Mouse (Mus musculus) cerebellum, adult 11-12 months (tissue): ENCODE results near the gene Gm20388.

Experiments
- DNase-seq: peaks from one replicate; pipeline ENCODE4 v3.0.0; 2022

Gm20388 gene

DNA sequence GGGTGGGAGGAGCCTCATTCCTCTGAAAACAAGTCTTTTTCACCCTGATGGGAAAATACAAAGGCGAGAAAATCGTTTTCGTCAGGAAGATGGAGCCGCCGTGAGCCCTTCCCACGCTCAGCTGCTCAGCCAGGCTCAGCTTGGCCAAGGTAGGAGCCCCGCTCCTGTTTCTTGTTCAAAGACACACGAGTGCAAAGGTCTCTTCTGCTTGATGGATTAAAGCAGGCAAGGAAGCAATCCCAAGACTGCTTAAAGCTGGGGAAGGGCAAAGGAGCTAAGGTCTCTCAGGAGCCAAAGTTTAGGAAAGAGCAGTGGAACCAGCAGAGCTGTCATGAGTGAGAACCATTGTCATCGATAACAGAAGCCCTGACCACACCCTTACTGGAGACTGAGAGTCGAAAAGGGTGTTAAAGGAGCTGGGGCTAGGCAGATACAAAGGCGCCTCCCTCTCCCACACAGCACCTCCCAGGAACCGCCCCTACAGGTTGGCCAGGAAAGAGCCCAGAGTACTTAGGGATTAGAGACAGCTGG lies 3809.9 kb downstream of the Gm20388 start:
- no peak for DNase-seq

DNA sequence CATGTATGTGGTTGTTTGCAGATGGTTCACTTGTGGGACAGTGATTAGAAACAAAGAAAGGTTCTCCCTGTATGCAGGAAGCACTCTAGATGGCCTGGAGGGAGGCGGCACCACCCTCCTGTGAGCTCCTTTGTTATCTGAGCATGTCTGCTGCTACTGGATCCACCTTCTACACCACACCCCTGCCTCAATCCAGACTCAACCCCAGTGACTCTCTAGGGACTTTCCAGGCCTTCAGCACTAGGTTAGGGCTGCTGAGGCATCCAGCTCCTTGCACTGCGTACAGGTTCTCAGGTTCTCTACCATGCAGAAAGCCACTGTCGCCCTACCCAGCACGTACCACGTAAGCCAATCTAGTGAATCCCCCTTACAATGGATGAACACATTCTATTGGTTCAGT lies 3811.6 kb downstream of the Gm20388 start:
- no peak for DNase-seq

DNA sequence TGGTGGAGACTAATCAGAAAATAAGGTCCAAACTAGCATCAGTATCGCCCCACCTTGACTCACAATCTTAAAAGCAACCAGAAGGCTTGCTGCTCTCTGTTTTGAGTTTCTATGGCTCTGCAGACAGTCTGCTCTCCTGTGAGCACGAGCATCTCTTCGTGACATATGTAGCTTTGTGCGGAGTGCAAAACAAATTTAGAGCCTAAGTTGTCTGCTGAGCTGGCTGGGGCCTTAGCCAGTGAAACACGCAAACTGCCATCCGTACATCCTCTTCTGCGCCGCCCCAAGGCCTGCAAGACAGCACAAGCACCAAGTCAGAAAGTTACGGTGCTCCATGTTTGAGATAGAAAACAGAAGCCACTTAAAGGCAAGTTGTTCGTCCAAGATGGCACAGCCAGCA lies 3814.1 kb downstream of the Gm20388 start:
- no peak for DNase-seq

DNA sequence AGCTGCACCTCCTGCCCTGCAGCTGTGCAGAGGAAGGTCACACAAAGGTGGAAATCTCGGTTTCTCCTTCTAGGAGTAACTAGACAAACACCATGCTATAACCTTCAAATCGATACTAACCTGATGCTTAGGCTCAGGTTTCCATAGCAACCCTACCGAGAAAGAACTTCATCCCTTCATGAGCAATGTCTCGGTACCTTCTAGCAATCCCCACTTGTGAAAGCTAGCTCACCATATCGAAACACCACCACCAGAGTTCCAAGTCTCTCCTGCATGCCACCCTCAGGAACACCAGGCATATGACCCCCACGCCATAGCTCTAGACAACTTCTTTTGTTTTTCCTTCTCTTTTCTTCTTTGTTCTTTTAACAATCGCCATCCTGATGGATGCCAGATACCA lies 3814.6 kb downstream of the Gm20388 start:
- no peak for DNase-seq

DNA sequence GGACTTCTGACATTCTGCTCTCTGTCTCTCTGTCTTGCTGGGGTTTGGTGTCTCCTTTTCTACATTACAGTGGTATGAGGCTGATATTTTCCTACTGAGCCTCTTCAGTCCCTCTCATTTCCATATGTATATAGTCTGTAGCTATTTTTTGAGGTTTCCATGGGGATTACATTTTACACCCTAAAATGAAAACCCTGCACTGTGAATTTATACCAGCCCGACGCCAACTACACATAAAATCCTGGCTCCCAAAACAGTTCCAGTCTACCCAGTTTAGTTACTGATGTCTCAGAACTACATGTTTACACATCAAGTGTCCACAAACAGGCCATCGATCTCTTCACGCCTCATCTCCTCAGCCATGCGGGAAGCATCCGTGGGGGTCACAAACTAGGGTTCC lies 3816.1 kb downstream of the Gm20388 start:
- DNase-seq = no peak

DNA sequence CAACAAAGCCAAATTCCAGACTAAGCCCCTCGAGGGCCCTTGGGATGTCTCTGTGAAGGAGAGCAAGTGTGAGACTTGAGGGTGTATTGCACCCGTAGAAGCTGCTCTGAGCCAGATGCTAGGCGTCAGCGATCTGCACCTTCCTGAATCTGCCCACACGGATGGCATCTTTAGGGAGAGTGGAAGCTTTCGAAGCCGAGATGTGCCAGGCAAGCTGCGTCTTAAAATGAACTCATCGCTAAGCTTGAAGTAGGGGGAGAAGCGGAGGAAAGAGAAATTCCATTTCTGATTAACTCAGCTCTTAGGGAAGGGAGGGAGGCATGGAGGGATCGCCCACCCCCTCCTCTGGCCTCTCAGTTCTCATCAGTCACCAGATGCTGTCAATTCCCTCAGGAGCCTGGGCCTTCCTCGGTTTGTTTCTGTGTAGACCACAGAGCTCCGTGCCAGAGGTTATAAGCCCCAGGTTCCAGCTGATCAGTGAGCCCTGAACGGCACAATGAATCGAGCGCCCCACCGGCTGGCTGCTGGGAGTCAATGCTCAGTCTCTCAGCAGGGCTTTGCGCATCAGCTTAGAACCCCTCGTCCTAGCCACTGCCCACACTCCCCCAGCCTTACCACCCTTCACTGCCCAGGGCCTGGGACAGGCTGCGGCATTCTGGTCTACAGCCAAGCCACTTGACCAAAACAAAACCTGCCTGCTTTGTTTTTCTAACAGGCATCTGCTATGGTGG lies 3818.6 kb downstream of the Gm20388 start:
- peak; percentile 12 for DNase-seq

DNA sequence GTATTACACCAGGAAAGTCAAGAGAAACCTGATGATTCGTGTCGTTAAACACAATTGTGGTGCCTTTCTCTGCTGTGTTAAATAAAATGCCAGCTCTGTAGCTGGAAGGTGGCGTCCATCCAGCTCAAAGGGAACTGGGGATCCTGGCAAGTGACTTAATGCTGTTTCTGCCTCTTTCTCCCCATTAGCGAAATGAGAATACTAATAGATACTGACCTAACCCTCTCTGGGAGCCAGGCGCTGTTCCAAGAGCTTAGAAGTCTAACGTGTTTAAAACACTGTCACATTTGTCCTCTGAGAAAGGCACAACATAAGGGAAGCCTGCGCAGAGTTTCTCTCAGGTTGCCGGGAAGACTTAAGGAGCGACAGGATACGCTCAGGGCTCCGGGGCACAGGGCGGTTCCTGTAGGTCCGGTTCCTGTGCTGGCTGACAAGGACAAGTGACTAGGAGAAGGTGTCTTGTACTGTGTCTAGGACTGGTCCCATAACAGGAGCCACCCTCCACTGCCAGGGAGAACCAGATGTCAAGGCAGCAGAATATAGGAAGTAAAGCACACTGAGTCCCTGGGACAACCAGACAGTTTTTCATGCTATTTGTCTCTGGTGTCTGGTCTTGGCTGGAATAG lies 3819.3 kb downstream of the Gm20388 start:
- no peak for DNase-seq

DNA sequence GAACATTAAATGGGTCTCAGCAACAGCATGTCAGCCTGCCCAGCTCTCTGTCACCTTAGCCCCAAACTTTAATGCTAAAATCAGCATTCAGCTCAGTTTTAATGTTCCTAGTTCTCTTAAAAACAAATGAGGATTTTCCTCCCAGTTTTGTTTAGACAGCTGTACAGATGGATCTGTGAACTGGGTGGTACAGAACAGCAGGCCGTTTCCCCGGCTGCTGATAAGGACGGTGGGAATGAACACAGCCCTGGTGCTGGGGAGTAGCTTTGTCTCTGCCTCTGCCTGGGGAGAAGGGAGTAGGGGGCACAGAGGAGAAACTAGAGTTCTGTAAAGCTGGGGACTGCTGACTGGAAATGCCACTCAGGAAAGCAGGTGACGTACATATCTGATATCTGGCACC lies 3821.7 kb downstream of the Gm20388 start:
- no peak for DNase-seq

DNA sequence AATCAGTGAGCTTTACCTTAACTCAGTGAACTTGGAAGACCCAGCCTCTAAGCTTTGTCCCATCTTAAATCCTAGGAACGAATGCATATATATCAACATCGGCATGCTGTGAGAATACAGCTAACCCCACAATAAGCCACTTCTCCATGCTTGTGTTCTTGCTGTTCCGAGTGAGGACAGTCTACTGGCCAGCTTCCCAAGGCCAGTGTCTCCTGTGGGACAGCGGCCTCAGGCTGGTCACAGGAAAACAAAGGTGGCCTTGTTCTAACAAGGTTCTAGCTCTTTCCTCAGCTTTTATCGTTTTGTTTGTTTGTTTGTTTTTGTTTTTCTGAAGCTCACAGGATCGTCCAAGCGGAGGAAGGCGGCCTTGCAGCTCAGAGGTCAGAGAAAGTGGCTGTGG lies 3823.8 kb downstream of the Gm20388 start:
- no peak for DNase-seq

DNA sequence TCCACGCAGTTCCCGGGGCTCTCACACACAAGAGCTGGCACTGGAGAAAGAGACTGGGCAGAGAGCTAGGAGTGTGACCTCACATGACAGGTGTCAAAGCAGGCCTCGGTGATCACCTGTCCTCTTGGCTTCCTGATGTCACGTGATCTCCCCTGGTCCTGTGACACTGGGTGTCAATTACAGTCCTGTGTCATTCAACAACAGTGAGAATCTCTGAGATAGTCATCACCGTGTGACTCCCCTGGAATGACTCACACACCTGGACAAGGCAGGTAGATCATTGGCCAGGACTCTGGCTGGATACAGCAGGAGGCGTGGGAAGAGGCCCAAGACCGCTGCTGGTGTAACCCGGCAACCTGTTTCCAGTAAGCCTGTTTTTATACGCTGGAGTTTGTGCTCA lies 3826.3 kb downstream of the Gm20388 start:
- no peak for DNase-seq

DNA sequence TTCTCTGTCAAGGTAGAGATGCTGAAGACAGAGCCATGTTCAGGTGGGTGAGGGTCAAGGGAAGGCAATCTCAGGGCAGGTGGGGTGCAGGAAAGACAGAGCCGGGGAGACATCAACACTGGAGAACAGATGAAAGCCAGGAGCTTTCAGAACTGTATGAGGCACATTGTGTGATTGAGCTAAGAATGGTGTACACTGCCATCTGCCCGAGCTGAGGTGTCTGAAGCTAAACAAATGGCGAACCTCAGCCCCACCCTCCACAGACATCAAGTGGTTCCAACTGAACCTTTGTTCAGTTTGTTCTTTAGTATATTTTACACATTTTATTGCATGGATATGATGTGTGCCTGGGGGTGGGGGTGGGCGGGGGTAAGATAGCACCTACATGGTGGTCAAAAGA lies 3829.6 kb downstream of the Gm20388 start:
- DNase-seq = no peak

DNA sequence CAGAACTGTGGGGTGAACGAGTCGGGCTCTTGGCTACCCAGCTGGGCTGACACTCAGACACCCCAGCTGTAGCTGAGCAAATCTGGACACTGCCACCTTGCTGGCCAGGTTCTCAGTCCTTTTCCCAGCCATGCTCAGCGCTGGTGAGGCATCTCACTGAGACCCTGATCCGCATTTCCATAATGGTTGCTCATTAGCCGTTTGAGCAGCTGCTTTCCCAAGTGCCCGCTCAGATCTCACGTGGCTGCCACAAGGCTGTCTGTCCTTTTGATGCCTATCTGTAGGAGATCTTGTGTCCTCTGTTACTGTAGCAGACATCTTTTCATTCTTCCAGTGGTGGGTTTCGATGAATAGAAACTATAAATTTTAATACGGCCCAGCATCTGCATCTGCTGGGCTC lies 3830.6 kb downstream of the Gm20388 start:
- DNase-seq = no peak

DNA sequence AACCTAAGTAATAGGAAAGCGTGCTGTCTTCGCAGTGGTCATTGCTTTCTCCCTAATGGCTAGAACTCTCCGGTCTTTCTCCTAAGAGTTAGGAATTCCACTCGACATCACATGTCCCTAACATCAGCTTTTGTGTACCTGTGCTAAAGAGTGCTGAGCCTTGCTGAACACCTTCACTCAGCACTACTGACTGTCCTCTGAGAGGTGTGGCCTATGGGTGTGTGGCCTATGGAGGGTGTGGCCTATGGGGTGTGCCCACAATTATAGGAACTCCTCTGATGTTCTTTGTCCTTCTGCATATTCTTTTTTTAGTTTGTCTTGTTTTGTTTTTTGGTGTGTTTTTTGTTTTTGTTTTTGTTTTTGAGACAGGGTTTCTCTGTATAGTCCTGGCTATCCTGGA lies 3835.8 kb downstream of the Gm20388 start:
- no peak for DNase-seq

DNA sequence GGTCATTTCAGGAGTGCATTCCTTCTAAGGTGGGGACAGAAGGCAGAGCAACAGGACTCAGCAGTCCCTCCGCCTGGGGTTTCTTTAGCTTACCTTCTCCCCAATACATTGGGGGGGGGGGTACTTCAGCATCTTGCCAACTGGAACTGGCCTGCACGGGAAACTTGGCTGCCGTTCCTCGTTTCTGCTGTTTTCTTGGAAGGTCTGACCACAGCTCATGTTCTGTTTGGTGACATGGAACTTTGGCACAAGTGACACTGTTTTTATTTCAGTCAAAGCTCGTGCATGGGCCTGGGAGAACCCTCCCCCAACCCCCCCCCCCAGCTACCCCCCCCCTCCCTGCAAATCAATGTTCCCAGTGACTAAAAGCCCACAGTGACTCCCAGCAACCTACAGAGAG lies 3837.1 kb downstream of the Gm20388 start:
- DNase-seq = no peak

DNA sequence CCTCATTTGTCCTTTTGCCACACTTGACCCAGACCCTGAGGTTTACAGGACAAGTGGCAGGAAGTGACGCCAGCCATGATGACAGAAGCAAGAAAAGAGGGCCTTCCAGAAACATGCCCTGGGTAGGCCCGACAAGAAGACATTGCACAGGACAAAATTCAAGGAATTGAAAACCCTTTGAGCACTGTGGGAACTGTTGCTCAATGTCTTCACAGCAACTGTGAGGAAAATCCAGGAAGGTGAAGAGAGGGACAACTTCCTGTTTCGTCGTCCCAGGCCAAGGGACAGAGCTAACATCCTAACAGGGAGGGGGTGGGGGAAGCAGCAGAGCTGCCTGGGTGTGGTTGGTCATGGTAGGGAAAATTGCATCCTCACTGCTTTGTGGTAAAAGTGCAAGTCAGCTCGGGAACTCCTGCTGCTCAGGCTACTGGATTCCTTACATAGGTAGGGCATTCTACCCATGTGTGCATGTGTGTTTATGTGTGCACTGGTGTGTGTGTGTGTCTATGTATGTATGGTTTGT lies 3839.6 kb downstream of the Gm20388 start:
- no peak for DNase-seq

DNA sequence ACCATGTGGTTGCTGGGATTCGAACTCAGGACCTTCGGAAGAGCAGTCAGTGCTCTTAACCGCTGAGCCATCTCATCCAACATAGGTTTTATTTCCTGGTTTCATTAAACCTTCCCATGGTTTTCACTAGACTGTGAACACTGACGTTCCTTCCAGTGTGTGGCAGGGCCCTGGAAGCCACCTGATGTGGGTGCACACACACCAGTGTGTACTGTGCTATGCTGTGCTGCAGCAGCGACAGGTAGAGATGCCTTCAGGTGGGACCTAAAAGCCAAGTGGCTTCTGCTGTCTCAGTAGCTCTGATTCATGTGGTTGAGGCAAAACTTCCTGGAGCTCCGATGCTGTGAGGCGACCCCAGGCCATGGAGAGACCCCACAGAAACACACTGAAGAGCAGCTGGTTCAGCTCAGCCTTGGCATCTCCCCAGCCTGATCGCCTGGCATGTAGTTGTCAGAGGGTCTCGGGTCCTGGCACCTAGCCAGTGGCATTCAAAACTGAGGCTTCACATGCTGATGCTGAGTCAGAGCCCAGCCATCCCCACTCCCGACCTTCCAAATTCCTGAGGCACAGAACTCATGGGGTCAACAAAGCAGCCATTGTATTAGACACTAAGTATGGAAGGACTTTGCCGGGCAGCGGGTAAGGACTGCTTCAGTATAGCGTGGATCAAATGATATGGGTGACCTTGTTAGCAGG lies 3842.3 kb downstream of the Gm20388 start:
- DNase-seq = no peak

DNA sequence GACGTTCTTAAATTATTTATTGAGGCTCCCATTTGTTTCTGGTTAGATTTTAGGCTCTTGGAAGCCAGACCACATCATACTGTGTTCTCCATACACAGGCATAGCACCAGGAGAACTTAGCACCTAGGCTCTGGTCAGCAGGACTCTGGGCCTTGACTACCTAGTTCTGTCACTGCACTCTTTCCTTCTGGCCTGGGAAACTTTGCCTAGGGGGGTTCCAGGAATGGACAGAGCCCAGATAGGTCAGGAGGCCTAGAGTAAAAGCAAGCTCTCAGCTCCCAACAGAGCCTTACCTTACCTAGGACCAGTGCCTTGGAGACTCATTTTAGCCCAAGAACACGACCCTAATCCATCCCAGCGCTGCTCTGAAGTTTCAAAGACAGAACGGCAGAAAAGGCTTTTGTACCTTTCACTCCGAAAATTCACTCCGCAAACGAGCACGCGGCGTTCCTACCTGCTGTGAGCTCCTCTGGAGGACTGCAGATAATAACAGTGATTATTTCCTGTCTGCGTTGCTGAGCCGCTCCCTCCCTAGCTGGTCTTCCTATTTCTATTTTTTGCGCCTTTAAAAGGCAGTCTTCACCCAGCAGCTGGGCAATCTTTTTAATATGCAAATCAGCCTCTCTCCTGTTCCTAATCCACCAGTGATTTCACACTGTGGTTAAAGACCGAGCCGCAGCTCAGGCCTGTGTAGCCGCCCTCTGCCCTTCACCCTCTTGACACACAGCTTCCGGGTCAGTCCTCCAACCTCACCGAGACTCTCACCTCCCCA lies 3843.1 kb downstream of the Gm20388 start:
- DNase-seq = no peak

DNA sequence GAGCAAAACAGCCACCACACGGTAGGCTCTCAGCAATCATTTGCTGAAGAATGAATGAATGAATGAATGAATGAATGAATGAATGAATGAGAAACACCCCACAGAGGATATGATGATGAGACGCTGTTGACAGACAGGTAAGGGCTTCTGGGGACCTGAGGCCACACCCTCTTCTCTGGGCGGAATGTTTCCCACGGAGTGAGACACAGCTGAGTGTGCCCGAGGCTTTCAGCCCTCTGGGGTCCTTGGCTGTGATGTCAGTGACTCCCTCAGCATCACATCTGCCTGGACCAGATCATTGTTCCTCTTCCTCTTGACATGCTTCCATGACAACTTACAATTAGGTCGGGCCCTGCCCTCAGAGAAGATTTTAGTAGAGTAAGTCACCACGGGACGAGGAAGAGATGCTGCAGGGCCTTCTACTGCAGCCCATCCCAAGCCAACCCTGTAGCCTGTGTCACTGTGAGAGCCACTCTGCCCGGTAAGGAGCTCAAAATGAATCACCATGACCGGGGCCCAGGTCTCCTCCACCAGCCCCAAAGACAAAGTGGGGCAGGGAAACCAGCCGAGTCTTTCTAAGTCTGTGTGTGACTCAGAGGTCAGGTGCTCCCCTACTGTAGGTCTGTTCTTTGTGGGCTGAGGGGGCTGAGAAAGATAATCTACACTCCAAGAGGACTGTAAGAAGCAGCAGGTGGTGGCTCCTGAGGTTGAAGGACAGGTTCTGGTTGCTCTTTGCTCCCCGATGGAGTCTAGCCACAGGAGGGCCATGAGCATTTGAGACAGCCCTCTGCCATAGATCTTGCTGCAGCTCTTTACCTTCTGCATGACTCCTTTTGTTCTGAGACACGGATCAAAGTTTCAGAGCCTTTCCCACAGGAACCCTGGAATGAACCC lies 3844.1 kb downstream of the Gm20388 start:
- DNase-seq = no peak

DNA sequence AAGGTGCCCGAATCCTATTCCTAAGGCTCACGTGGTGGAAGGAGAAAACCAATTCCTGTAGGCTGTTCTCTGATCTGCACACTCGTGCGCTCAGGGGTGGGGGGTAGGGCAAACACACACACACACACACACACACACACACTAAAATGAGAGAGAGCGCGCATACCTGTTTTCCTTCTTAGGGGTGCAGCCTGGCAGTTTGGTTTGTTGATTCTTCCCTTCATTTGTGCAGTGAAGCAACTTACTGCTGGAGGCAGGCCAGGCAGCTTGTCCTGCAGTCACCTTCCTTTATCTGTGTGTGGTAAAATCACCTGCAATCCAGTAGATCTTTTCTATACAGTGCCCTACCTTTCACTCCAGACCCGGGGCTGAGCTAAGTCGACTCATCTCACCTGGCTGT lies 3846.3 kb downstream of the Gm20388 start:
- DNase-seq = no peak

DNA sequence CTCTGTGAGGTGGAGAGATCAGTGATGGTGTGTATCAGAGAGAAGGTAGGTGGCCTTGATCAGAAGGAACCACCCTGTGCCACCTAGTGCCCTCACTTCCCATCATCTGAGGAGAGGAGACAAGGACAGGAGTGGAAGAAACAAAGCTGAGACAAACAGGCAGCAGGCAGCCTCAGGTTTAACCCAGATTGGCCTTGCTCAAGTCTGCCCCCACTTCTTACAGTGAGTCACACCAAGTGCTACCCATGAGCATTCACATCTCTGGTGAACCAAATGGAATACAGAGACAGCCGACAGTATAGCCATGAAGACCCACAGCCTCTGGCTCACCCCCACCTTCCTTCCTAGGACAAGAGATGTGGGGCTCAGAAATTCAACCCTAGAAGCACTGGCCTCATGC lies 3848.3 kb downstream of the Gm20388 start:
- no peak for DNase-seq

DNA sequence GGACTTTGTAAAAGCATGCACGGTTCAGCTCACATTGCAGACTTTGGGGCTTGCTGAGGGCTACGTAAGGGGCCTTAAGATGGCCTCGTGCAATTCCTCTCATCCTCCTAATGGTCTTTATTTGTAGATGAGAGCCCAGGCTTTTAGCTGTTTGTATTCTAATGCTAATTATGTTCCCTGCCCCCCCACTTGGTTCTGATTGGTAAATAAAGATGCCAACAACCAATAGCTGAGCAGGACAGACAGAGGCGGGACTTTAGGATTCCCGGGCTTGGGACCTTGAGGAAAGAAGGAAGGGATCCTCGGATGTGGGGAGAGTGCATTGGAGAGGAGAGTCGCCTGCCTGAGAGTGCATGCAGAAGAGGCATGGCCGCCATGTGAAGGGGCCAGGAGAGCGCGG lies 3849.3 kb downstream of the Gm20388 start:
- no peak for DNase-seq

DNA sequence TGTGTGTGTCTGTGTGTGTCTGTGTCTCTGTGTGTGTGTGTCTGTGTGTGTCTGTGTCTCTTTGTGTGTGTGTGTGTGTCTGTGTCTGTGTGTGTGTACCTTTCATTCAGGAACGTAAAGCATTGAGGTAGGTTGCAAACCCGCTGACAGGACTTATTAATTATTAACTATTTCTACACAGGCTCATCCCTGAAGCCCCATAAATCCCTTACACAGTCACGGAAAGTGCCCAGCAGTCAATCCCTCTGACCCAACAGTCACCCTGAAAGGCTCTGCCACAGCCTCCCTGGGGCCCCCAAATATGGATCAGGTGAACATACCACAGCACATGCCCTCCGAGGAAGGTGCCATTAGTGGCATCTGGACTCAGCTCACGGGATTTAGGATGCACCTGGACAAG lies 3849.9 kb downstream of the Gm20388 start:
- no peak for DNase-seq
